Mouse (Mus musculus): ENCODE results near the gene Trp73.

- TF ChIP-seq CTCF (IDR thresholded peaks at IDR 0.05; ENCODE audit: insufficient read depth, low read depth, low read length) (no peak), POLR2A (IDR thresholded peaks at IDR 0.05; ENCODE audit: insufficient read depth, low read depth, low read length) (no peak)
Observed at GRCm38 (mm10) chr4:154122374-154122773, 17.6 kb downstream of the Trp73 start.

All from olfactory bulb, adult 2 months (tissue).